Mouse (Mus musculus) MEL (cell line): ENCODE results near the gene Adap1. TPM values are rescaled to one million over a fixed set of nuclear protein-coding genes. Genes with fewer than 3 reads are reported as not detected.

Source experiments
- DNase-seq: peaks from one replicate; pipeline ENCODE4 v3.0.0; 2011; ENCODE audit warnings: low read depth, low spot score
- H3K27ac ChIP-seq: 2 replicates; pipeline ENCODE4 v1.5.1; 2012; ENCODE audit warnings: low read depth, mild to moderate bottlenecking, control low read depth, low read length, moderate library complexity; ENCODE audit not compliant: control insufficient read depth
- H3K27me3 ChIP-seq, 2 experiments: fragments of 150-350 bp in 1 of 2; sonication (generic) in 1 of 2; 2 replicates each; pipeline ENCODE4 v1.6.1; 2012; ENCODE audit warnings: low read length in 2 of 2, mild to moderate bottlenecking in 2 of 2, improper control_type of control experiment in 1 of 2, moderate library complexity in 1 of 2; ENCODE audit not compliant: insufficient read depth in 2 of 2, control insufficient read depth in 1 of 2
- H3K36me3 ChIP-seq, 2 experiments: 2 replicates each; pipeline ENCODE4 v1.6.1; 2012 to 2014; ENCODE audit warnings: low read length in 2 of 2, improper control_type of control experiment in 1 of 2, inconsistent platforms in 1 of 2, mild to moderate bottlenecking in 1 of 2; ENCODE audit not compliant: insufficient read depth in 2 of 2, control insufficient read depth in 1 of 2
- H3K4me1 ChIP-seq, 2 experiments: fragments of 150-350 bp in 1 of 2; sonication (generic) in 1 of 2; 2 replicates each; pipeline ENCODE4 v1.6.1; 2012; ENCODE audit warnings: low read length in 2 of 2, improper control_type of control experiment in 1 of 2, mild to moderate bottlenecking in 1 of 2; ENCODE audit not compliant: insufficient read depth in 2 of 2, control insufficient read depth in 1 of 2
- H3K4me3 ChIP-seq, 2 experiments: fragments of 150-350 bp in 1 of 2; sonication (generic) in 1 of 2; 2 replicates each; pipeline ENCODE4 v1.5.1; 2012; ENCODE audit warnings: low read depth in 2 of 2, low read length in 2 of 2, mild to moderate bottlenecking in 2 of 2, moderate library complexity in 2 of 2, control low read depth in 1 of 2, improper control_type of control experiment in 1 of 2; ENCODE audit not compliant: control insufficient read depth in 1 of 2, insufficient read depth in 1 of 2
- H3K79me2 ChIP-seq: 2 replicates; pipeline ENCODE4 v1.6.1; 2012; ENCODE audit warnings: mild to moderate bottlenecking, low read length, moderate library complexity; ENCODE audit not compliant: control insufficient read depth, poor library complexity, insufficient read depth
- H3K9ac ChIP-seq: 2 replicates; pipeline ENCODE4 v1.6.1; 2012; ENCODE audit warnings: low read depth, mild to moderate bottlenecking, control low read depth, low read length, moderate library complexity; ENCODE audit not compliant: control insufficient read depth, poor library complexity, severe bottlenecking
- H3K9me3 ChIP-seq: fragments of 150-350 bp; sonication (generic); replicated peaks from 2 replicates; pipeline ENCODE4 v1.6.1; 2012; ENCODE audit warnings: mild to moderate bottlenecking, low read length, improper control_type of control experiment, moderate library complexity; ENCODE audit not compliant: insufficient read depth
- CHD1 ChIP-seq: IDR thresholded peaks from 2 replicates; pipeline ENCODE4 v1.6.1; 2012; ENCODE audit warnings: low read depth, mild to moderate bottlenecking, inconsistent platforms, low read length, improper control_type of control experiment
- CHD2 ChIP-seq: IDR thresholded peaks from 2 replicates; pipeline ENCODE4 v1.6.1; 2011; ENCODE audit warnings: low read length, improper control_type of control experiment
- CTCF ChIP-seq, 3 experiments: IDR thresholded peaks in 2 of 3; conservative IDR thresholded peaks in 1 of 3; 2 replicates each; pipeline ENCODE4 v1.5.1; 2011 to 2012; ENCODE audit warnings: low read length in 3 of 3, low read depth in 2 of 3, mild to moderate bottlenecking in 2 of 3, improper control_type of control experiment in 1 of 3, inconsistent platforms in 1 of 3, mixed read lengths in 1 of 3, moderate library complexity in 1 of 3; ENCODE audit not compliant: control insufficient read depth in 1 of 3, insufficient read depth in 1 of 3, poor library complexity in 1 of 3, severe bottlenecking in 1 of 3
- HCFC1 ChIP-seq: IDR thresholded peaks from 2 replicates; pipeline ENCODE4 v1.6.1; 2012; ENCODE audit warnings: low read depth, mild to moderate bottlenecking, inconsistent platforms, low read length, improper control_type of control experiment, moderate library complexity
- MAX ChIP-seq: IDR thresholded peaks from 2 replicates; pipeline ENCODE4 v1.6.1; 2011; ENCODE audit warnings: low read length, improper control_type of control experiment
- MXI1 ChIP-seq: IDR thresholded peaks from 2 replicates; pipeline ENCODE4 v1.6.1; 2011; ENCODE audit warnings: mild to moderate bottlenecking, low read depth, low read length, improper control_type of control experiment
- MYC ChIP-seq: IDR thresholded peaks from 2 replicates; pipeline ENCODE4 v1.6.1; 2011; ENCODE audit warnings: low read depth, mild to moderate bottlenecking, low read length, improper control_type of control experiment, moderate library complexity
- NELFE ChIP-seq: IDR thresholded peaks from 2 replicates; pipeline ENCODE4 v1.6.1; 2011; ENCODE audit warnings: low read depth, low read length, improper control_type of control experiment
- NRF1 ChIP-seq: IDR thresholded peaks from 2 replicates; pipeline ENCODE4 v1.6.1; 2014; ENCODE audit warnings: low read depth, mild to moderate bottlenecking, inconsistent platforms, low read length, improper control_type of control experiment, moderate library complexity; ENCODE audit not compliant: poor library complexity, insufficient read depth, severe bottlenecking
- POLR2A ChIP-seq, 2 experiments: IDR thresholded peaks; 2 replicates each; pipeline ENCODE4 v1.6.1; 2011 to 2012; ENCODE audit warnings: low read length in 2 of 2, mild to moderate bottlenecking in 2 of 2, control low read depth in 1 of 2, improper control_type of control experiment in 1 of 2, low read depth in 1 of 2, moderate library complexity in 1 of 2; ENCODE audit not compliant: control insufficient read depth in 1 of 2, insufficient read depth in 1 of 2, poor library complexity in 1 of 2
- POLR2AphosphoS2 ChIP-seq: IDR thresholded peaks from 2 replicates; pipeline ENCODE4 v1.6.1; 2011; ENCODE audit warnings: low read length, improper control_type of control experiment
- RAD21 ChIP-seq: IDR thresholded peaks from 2 replicates; pipeline ENCODE4 v1.6.1; 2011; ENCODE audit warnings: mild to moderate bottlenecking, low read depth, low read length, improper control_type of control experiment
- RCOR1 ChIP-seq: IDR thresholded peaks from 2 replicates; pipeline ENCODE4 v1.6.1; 2012; ENCODE audit warnings: low read depth, mild to moderate bottlenecking, inconsistent platforms, low read length, improper control_type of control experiment
- SIN3A ChIP-seq: IDR thresholded peaks from 2 replicates; pipeline ENCODE4 v1.6.1; 2012; ENCODE audit warnings: low read length, improper control_type of control experiment, inconsistent platforms
- SMC3 ChIP-seq: IDR thresholded peaks from 2 replicates; pipeline ENCODE4 v1.6.1; 2011; ENCODE audit warnings: low read depth, low read length, improper control_type of control experiment
- TAL1 ChIP-seq: IDR thresholded peaks from 2 replicates; pipeline ENCODE4 v1.6.1; 2012; ENCODE audit warnings: mild to moderate bottlenecking, inconsistent platforms, low read length, moderate library complexity, mixed read lengths
- TBP ChIP-seq: IDR thresholded peaks from 2 replicates; pipeline ENCODE4 v1.8.0; 2011; ENCODE audit warnings: low read depth, low read length, improper control_type of control experiment
- UBTF ChIP-seq: IDR thresholded peaks from 2 replicates; pipeline ENCODE4 v1.6.1; 2012; ENCODE audit warnings: low read depth, mild to moderate bottlenecking, inconsistent platforms, low read length, improper control_type of control experiment, moderate library complexity, borderline replicate concordance; ENCODE audit not compliant: insufficient read depth
- ZC3H11A ChIP-seq: IDR thresholded peaks from 2 replicates; pipeline ENCODE4 v1.6.1; 2012; ENCODE audit warnings: low read depth, mild to moderate bottlenecking, inconsistent platforms, low read length, improper control_type of control experiment
- polyA plus RNA-seq, 2 experiments: library from polyadenylated mRNA; stranded (reverse) in 1 of 2; unstranded in 1 of 2; fragments of >175 nt in 1 of 2; fragments of >200 nt in 1 of 2; gene quantifications; 2 replicates each; pipeline versions ENCODE4 v1.2.1 to v1.2.4; 2012; ENCODE audit warnings: low replicate concordance in 2 of 2, low read depth in 1 of 2; ENCODE audit not compliant: insufficient read length in 2 of 2, insufficient read depth in 1 of 2, missing spikeins in 1 of 2
- total RNA-seq: library from RNA; depleted of rRNA; stranded (reverse); fragments of 300-350 nt; gene quantifications from 2 replicates; pipeline ENCODE4 v1.2.3, GENCODE M21; 2012

Adap1 gene
- total and polyA plus RNA-seq, 3 experiments, result 52.9 to 59.8 TPM; not detected in 1

DNA sequence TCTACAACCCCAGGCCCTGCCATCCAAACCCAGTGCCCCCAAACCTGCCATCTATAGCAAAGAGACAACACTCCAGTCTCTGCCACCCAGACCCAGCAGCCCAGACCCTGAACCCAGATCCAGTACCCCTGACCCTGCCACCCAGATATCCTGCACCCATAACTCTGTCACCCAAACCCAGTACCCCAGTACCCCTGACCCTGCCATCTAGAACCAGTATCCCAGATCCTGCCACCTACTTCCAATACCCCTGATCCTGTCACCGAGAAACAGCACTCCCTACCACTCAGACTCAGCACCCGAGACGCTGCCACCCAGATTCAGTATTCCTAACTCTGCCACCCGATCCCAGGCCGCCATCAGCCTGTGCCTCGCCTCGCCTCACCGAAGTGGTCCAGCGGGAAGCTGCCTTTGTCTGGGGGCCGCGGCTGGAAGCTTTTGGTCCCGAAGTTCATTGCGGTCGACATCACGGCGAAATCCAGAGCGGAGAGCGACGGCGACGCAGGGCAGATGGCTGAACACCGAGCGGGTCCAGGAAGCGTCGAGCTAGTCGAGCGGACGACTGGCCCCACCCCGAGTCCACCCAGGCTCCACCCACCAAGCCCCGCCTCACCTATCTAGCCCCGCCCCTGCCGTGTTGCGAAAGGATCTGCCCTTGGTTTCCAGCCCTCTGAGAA, 19.4 kb upstream of the Adap1 start (continued):
- TF ChIP-seq SIN3A, result peak; percentile 95
- TF ChIP-seq RCOR1, result no peak
- peak; percentile 96 for TF ChIP-seq HCFC1

GRCm38 (mm10) chr5:139344021-139344686, 18.7 kb upstream of the Adap1 start:
- H3K27me3 ChIP-seq, result no peaks in the 10 kb centered on the region
- DNase-seq, result peak; percentile 94
- peak; percentile 36 for TF ChIP-seq RAD21
- peak; percentile 79 for TF ChIP-seq SMC3
- TF ChIP-seq CHD1, result no peak
- peak; percentile 65 for TF ChIP-seq MAX
- TF ChIP-seq NELFE, result peak; percentile 15; the same call in 1 of the 2 replicates
- no peak; a peak in 1 of 4 replicates for TF ChIP-seq POLR2A (IDR thresholded peaks at IDR 0.05; ENCODE audit: control insufficient read depth in 1 of 2, insufficient read depth in 1 of 2, low read depth in 1 of 2, low read length in 2 of 2, poor library complexity in 1 of 2)
- TF ChIP-seq CTCF (IDR thresholded peaks at IDR 0.05 in 2 of 3, conservative IDR thresholded peaks at IDR 0.05 in 1 of 3; ENCODE audit: control insufficient read depth in 1 of 3, insufficient read depth in 1 of 3, low read depth in 2 of 3, low read length in 3 of 3, poor library complexity in 1 of 3, severe bottlenecking in 1 of 3), result peak; percentile 85 to 92 (median 87)
- no peak for TF ChIP-seq TAL1
- TF ChIP-seq SIN3A, result peak; percentile 93
- peak; percentile 88 for TF ChIP-seq MXI1
- no peak for TF ChIP-seq NRF1
- no peak for TF ChIP-seq POLR2AphosphoS2
- TF ChIP-seq ZC3H11A, result peak; percentile 20; the same call in 1 of the 2 replicates
- peak; percentile 78 for TF ChIP-seq MYC
- TF ChIP-seq HCFC1, result peak; percentile 62
- no peak for TF ChIP-seq CHD2
- TF ChIP-seq UBTF, result no peak
- TF ChIP-seq TBP, result 0 out of 2 replicates have a peak, but pooled peaks have one; percentile 33
- TF ChIP-seq, all 39 proteins: peak for 11
- H3K27ac ChIP-seq, result peak overlapping the region; percentile 22; the same call in 1 of the 2 replicates
- H3K9me3 ChIP-seq, result no peaks in the 10 kb centered on the region
- H3K79me2 ChIP-seq, result peaks cover 17% of the 10 kb centered on the region
- no peaks in the 10 kb centered on the region; a peak in 2 of 4 replicates for H3K36me3 ChIP-seq
- H3K4me1 ChIP-seq, result peaks cover 0 to 5% of the 10 kb centered on the region in 2 experiments; a peak in 1 of 4 replicates
- peak overlapping the region; percentile 68 to 90 for H3K4me3 ChIP-seq
- H3K9ac ChIP-seq, result peak overlapping the region; percentile 72
